Mouse (Mus musculus): ENCODE results near the gene Zfp688.
"Not testable (repeated sequence)": the region's sequence is repeated elsewhere in the genome, so short reads cannot be mapped to it uniquely, and the experiment has no call there.

Gene Zfp688

GRCm38 (mm10) chr7:127406002-127406987, 15.6 kb downstream of the Zfp688 start, which contains the start of gene Zfp764:
Gene Zfp764 (minus strand): TSS chr7:127406822.
- peak; percentile 46 to 70 for DNase-seq

- DNase-seq = not testable (repeated sequence)
Observed at GRCm38 (mm10) chr7:127404101-127404500, 17.8 kb downstream of the Zfp688 start.

GRCm38 (mm10) chr7:127402980-127403379, 18.9 kb downstream of the Zfp688 start:
- no peak for DNase-seq

GRCm38 (mm10) chr7:127400355-127400754, 21.5 kb downstream of the Zfp688 start:
- no peak for DNase-seq

- DNase-seq = no peak
Observed at GRCm38 (mm10) chr7:127393944-127394333, 27.9 kb downstream of the Zfp688 start.

- DNase-seq = peak; percentile 80 to 92
Observed at GRCm38 (mm10) chr7:127393157-127393943, 28.5 kb downstream of the Zfp688 start, which contains the start of gene E430018J23Rik. Gene E430018J23Rik (minus strand): TSS chr7:127393629.

GRCm38 (mm10) chr7:127392251-127392824, 29.5 kb downstream of the Zfp688 start:
- no peak for DNase-seq

- no peak for DNase-seq
Observed at GRCm38 (mm10) chr7:127391538-127391937, 30.3 kb downstream of the Zfp688 start.

GRCm38 (mm10) chr7:127390306-127390705, 31.6 kb downstream of the Zfp688 start:
- DNase-seq = no peak

GRCm38 (mm10) chr7:127388201-127388600, 33.7 kb downstream of the Zfp688 start:
- not testable (repeated sequence) for DNase-seq

GRCm38 (mm10) chr7:127386641-127387392, 35.1 kb downstream of the Zfp688 start, which contains the start of gene 9130019O22Rik:
Gene 9130019O22Rik (minus strand): TSS chr7:127387166.
- peak; percentile 67 to 84 for DNase-seq

- not testable (repeated sequence) for DNase-seq
Observed at GRCm38 (mm10) chr7:127385560-127385959, 36.3 kb downstream of the Zfp688 start.

GRCm38 (mm10) chr7:127378310-127378921, 43.5 kb downstream of the Zfp688 start:
- DNase-seq = no peak

GRCm38 (mm10) chr7:127375271-127376245, 46.3 kb downstream of the Zfp688 start, which contains the start of gene Zfp747:
Gene Zfp747 (minus strand): TSS chr7:127376050.
- peak; percentile 81 to 91 for DNase-seq

- DNase-seq = not testable (repeated sequence)
Observed at GRCm38 (mm10) chr7:127371870-127372269, 50.0 kb downstream of the Zfp688 start.

- DNase-seq = no peak
Observed at GRCm38 (mm10) chr7:127371213-127371612, 50.7 kb downstream of the Zfp688 start.
